Mouse (Mus musculus) c-Kit-positive CD71-negative TER-119-negative erythroid progenitor cells, embryonic 14.5 days (primary cell): ENCODE measurements around the gene Bsn.
"Not testable (repeated sequence)": the region's sequence is repeated elsewhere in the genome, so short reads cannot be mapped to it uniquely, and the experiment has no call there.

Source experiments
- DNase-seq: peaks from one replicate; pipeline ENCODE4 v3.0.0-alpha.2; 2013; ENCODE audit warnings: low read depth

Bsn gene

DNA sequence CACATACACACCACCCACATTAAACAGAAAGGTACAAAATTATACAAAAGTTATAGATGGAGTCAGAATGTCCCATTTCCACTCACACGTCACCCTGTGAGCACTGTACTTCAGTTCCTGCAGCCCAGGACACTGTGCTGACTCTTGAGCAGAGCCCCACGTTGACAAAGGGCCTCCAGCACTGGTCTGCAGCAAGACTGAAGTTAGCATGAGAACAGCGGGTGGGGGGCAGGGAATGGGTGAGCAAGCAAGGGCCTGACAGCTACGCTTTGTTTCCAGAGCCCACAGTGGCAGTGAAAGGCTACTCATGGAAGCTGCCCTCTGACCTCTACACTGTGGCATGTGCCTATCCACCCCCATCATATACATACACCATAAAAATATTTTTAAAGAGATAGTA, 40.4 kb downstream of the Bsn start:
- DNase-seq: no peak

GRCm38 (mm10) chr9:108147606-108148005, 42.6 kb downstream of the Bsn start:
- no peak for DNase-seq

DNA sequence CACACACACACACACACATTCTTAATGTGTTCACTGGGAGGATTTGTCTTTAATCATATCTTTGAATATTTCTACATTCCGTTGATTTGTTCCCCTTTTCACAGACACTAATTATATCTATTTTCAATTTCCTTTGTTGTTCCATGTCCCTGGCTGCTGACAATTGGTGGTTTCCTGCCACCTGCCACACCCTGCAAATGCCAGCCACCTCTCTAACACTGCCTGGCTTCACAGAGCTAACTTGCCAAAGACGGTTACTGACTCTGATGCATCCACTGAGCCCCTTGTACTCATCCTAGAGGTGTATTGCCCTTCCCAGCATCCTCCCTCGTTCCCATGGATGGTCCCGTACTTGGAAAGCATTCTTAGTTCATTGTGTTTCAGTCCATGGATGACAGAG, 43.7 kb downstream of the Bsn start:
- no peak for DNase-seq

GRCm38 (mm10) chr9:108145740-108146139, 44.4 kb downstream of the Bsn start:
- no peak for DNase-seq

DNA sequence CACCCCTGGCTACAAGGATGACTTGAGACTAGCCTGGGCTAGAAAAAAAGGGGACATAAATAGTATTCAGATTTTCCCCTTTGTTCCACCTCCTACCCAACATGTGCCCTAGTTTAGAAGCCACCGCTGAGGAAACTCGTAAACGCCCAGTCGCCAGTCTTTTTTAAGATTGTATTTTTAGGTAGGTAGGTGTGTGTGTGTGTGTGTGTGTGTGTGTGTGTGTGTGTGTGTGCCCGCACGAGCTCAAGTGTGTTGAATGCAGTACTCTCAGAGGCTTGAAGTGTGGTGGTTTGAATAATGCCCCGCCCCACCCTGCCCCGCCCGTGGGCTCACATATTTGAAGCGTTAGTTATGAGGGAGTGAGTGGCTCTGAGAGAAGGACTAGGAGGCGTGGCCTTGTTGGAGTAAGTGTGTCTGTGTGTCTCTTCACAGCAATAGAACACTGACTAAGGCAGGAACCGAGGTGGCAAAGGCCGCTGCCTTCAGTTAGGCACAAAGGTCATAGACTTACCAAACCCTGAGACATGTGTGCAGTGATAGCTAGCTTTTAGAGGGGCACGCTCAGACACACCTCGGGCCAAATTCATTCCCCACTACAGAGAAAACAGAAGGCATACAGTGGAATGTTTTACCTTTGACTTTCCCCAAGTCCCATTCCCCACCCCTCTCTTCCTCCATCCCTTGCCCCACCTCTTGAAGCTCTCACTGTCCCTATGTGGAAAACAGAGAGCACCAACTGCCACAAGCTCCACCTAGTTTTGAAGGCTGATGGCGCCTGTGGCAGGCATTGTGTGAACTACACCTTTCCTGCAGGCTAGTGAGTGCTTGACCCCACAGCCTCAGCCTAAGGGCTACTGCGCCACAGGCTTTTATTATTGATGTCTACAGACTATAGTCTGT, 45.6 kb downstream of the Bsn start:
- DNase-seq: no peak

DNA sequence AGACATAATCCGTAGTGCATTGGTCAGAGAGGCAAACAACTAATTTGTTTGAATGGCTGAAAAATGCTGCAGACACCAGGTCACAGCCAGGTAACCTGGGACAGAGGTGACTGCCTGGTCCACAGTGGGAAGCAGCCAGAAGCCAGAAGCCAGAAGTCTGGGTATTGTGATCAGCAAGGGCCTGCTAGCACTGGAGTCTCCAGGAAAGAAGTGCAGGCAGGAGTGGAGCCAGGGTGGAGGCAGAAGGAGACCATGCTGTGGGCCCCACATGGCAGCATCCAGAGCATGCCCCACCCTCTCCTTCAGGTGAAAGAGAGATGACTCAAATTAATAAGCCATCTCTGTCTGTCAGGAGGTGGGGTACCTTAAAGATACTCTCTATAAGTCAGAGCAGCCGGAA, 46.7 kb downstream of the Bsn start:
- DNase-seq: no peak

DNA sequence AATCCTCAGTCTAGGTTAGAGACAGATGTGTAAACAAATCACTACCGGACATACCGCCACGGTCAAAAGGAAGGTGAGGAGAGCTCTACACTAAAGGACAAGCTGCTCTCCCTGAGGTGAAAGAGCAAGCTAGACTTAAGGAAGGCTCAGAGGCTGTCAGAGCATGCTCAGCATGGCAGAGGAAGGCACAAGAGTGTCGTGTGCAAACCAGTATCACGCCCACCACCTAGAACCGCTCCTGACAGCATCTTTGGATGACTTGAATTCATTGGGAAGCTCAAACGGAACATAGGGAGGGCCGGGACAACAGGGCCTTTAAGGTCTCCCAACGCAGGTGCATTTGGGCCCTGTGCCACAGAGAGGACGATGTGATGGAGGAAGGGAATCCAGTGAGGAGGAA, 48.8 kb downstream of the Bsn start:
- no peak for DNase-seq

DNA sequence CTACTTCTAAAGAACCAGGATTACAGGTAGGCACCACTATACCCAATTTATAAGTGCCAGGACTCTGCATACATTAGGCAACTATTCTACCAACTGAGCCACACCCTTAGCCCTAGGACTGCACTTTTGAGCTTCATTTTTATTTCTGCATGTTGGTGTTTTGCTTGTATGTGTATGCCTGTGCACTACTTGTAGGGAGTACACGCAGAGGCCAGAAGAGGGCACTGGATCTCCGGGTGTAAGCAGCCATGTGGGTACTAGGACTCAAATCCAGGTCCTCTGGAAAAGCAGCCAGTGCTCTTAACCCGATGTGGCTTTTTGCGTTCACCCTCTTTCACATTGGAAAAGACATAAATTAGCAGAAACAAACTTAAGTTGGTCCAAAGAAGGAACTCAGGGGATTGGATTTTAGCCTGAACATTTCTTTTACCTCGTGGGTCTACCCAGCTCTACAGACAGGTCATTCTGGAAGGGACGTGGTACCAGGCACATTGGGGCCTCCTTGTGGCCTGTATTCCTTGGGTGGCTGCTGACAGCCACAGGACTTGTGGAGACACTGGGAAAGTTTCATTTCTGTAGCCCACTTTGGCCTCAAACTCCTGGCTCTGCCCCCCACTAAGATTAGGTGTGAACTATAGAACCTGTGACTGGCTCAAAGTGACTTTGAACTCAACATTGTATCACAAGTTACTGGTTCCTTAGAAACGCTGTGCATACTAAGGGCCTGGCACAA, 50.1 kb downstream of the Bsn start:
- DNase-seq: no peak

- DNase-seq: no peak
Measured at GRCm38 (mm10) chr9:108139169-108139962, 50.8 kb downstream of the Bsn start.

- DNase-seq: no peak
Measured at GRCm38 (mm10) chr9:108138118-108138517, 52.1 kb downstream of the Bsn start.

DNA sequence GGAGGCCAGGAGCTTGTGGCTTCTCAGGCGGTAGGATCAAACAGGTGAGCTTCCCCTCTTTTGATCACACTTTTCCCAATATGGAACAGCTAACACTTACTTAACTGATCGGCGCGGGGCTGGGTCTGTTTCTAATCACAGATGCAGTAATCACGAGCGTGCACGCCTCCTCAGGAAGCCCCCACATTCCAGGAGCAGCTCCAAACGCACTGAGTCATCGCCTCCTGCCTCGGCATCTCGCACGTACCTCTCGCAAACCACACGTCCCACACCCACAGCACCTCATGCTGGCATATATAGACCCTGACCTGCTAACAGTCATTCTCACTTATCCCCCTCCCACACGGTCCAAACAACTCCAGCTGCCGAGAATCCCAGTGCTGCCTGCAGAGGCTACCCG, 52.7 kb downstream of the Bsn start:
- DNase-seq: no peak

- DNase-seq: no peak
Measured at GRCm38 (mm10) chr9:108136930-108137462, 53.2 kb downstream of the Bsn start.

- no peak for DNase-seq
Measured at GRCm38 (mm10) chr9:108136225-108136624, 54.0 kb downstream of the Bsn start.

GRCm38 (mm10) chr9:108135679-108136078, 54.5 kb downstream of the Bsn start:
- not testable (repeated sequence) for DNase-seq

- no peak for DNase-seq
Measured at GRCm38 (mm10) chr9:108133478-108133877, 56.7 kb downstream of the Bsn start.

GRCm38 (mm10) chr9:108132373-108132772, 57.8 kb downstream of the Bsn start:
- DNase-seq: no peak

GRCm38 (mm10) chr9:108131502-108131901, 58.7 kb downstream of the Bsn start:
- no peak for DNase-seq

DNA sequence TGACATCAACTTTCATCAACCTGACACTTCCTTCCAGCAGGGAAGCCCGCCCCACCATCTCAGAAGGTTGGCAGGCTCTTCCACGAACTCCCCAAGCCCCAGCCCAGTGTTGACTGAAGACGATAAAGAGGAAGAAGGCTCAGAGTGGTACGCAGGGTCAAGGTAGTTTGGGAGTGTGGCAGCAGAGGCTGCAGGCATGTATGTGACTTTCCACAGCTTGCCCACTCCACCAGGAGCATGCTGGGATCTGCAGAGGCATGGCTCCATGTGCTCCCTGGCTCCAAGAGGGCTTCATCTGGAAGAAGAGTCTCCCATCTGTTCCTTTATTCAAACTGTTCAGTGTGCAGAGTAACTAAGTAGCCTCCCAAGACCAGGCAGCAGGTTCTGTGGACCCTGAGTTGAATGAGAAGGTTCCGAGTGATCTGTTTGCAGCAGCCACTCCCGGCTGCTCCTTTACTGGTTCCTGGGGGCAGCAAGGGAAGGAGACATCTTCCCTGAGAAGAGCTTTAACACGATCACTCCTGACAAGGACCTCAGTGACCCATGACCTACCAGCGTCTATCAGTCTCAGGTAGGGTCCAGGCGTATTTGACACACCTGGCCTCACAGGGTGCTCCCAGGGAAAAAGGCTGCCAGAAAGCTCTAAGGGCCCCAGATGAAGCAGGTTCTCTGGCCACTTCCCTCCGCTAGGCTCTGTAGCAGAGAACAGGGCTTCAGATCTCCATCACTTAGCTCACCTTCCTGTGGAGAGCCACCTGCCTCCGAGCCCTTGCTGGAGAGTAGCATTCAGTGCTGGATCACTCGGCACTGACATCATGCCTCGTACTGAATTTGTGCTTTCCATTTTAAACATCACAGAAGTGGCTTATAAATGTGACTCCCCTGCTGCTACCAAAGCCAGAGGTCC, 60.9 kb downstream of the Bsn start:
- DNase-seq: no peak

GRCm38 (mm10) chr9:108128248-108128647, 61.9 kb downstream of the Bsn start:
- DNase-seq: no peak

GRCm38 (mm10) chr9:108126436-108127180, 63.6 kb downstream of the Bsn start:
- DNase-seq: no peak
